Mouse (Mus musculus): Measurements from ENCODE around the gene Olfr15. TPM values are rescaled to one million over a fixed set of nuclear protein-coding genes. Genes with fewer than 3 reads are reported as not detected.
A peak's percentile ranks its signal among the peaks of the same experiment; 100 is the strongest.
"Not testable (repeated sequence)": the region's sequence is repeated elsewhere in the genome, so short reads cannot be mapped to it uniquely, and the experiment has no call there.

Olfr15 gene
- polyA plus RNA-seq, 1 experiment from 2014 or later = not detected

DNA sequence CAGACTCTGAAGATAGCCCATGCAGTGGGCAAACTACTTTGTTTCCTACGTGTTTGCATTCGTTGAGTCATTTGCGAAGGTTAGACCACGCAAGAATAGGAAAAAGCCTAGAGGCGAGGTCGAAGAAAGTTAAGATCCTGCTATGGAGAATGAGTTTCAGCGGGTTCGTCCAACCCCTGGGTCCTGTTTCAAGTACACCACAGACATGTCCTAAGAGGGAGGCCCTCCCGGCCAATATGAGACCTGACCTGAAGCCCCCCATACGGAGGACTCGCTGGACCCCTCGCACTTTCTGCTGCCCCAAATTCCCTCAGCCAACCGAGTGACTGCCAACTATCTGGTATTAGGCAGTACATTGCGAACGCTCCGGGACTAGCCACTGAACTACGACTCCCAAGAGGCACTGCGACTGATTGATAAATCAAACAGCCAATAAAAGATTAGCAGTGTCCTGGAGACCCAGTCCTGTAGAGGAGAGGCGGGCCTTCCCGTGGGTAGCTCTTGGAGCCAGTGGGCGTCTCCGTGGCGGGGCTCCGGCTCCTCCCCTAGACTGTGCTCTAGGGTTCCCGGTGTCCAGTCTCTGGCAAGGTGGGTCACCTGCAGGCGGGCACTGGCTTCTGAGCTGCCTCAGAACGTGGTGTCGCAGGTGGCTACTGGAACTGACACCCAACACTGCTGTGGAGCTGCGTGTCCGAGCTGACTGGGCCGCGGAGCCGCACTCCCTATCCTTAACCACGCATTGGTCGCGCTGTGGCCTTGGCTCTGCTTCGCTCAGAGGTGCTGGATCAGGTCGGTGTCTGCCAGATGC lies 16.2 kb downstream of the Olfr15 start, which contains the start of gene Zfp174:
Gene Zfp174, plus strand, starts transcription at position 558 of the 808 bp plus-strand sequence.
- H3K9me3 ChIP-seq = no peaks in the 10 kb centered on the region
- ATAC-seq = peak; percentile 100
- WGBS = 3% methylated on average over 38 of the region's 38 CpGs
- peak within 1 kb of the TSS; percentile 68 for H3K9ac ChIP-seq
- peak within 1 kb of the TSS; percentile 67 for H3K4me3 ChIP-seq (replicated peaks)
- H3K4me1 ChIP-seq (replicated peaks) = peaks cover 5% of the 10 kb centered on the region
- H3K36me3 ChIP-seq = no peaks in the 10 kb centered on the region
- H3K27me3 ChIP-seq (replicated peaks) = no peaks in the 10 kb centered on the region
- H3K27ac ChIP-seq = no peak within 1 kb of the TSS
- H3K4me2 ChIP-seq (replicated peaks) = peak within 1 kb of the TSS; percentile 77

DNA sequence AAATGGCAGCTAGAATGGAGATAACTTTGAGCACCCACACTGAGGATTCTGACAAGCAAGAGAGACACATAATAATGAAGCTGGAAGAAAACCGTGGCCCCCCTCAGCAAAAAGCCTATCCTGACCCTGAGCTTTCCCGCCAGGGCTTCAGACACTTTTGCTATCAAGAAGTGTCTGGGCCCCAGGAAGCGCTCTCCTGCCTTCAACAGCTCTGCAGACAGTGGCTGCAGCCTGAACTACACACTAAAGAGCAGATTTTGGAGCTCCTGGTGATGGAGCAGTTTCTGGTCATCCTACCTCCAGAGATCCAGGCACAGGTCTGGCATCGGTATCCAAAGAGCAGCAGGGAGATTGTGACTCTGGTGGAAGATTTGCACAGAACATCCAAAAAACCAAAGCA lies 17.2 kb downstream of the Olfr15 start:
- no peaks in the 10 kb centered on the region for H3K9me3 ChIP-seq
- H3K4me1 ChIP-seq (replicated peaks) = peaks cover 5% of the 10 kb centered on the region
- H3K4me2 ChIP-seq (replicated peaks) = peak overlapping the region; percentile 77
- no peak for ATAC-seq
- no peaks in the 10 kb centered on the region for H3K27me3 ChIP-seq (replicated peaks)
- H3K27ac ChIP-seq = no peak overlapping the region
- no peaks in the 10 kb centered on the region for H3K36me3 ChIP-seq
- WGBS = 66% methylated on average over 4 of the region's 4 CpGs
- H3K4me3 ChIP-seq (replicated peaks) = peak overlapping the region; percentile 67
- H3K9ac ChIP-seq = no peak overlapping the region

DNA sequence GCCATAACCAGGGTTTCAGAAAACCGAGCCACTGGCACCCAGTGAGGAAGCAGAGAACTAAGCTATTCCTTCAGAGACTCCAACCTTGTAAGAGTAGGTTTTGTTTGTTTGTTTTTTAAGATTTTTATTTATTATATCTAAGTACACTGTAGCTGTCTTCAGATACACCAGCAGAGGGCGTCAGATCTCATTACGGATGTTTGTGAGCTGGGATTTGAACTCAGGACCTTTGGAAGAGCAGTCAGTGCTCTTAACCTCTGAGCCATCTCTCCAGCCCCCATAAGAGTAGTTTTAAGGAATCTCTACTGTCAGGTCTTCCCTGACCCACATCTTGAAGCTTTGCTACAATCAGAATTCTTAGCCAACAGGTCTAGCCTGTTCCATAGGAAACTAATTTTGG lies 17.7 kb downstream of the Olfr15 start:
- H3K9me3 ChIP-seq = no peaks in the 10 kb centered on the region
- peaks cover 5% of the 10 kb centered on the region for H3K4me1 ChIP-seq (replicated peaks)
- WGBS = 75% methylated on average over 3 of the region's 3 CpGs
- no peak overlapping the region for H3K27ac ChIP-seq
- H3K36me3 ChIP-seq = no peaks in the 10 kb centered on the region
- no peaks in the 10 kb centered on the region for H3K27me3 ChIP-seq (replicated peaks)
- H3K4me2 ChIP-seq (replicated peaks) = no peak overlapping the region
- no peak overlapping the region for H3K4me3 ChIP-seq (replicated peaks)
- no peak for ATAC-seq
- no peak overlapping the region for H3K9ac ChIP-seq

DNA sequence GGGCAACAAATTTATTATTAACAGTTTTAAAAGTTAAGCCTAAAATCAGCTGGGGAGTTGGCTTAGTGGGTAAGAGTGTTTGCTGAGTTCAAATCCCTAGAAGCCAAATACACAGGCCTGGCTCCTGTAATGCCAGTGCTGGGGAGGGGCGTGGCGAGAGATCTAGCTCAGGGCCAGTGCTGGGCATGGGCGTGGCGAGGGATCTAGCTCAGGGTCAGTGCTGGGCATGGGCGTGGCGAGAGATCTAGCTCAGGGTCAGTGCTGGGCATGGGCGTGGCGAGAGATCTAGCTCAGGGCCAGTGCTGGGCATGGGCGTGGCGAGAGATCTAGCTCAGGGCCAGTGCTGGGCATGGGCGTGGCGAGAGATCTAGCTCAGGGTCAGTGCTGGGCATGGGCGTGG lies 20.6 kb downstream of the Olfr15 start:
- not testable (repeated sequence) for H3K27me3 ChIP-seq (replicated peaks); H3K4me2 ChIP-seq (replicated peaks); H3K4me1 ChIP-seq (replicated peaks); H3K4me3 ChIP-seq (replicated peaks); H3K27ac ChIP-seq; H3K9me3 ChIP-seq; H3K9ac ChIP-seq; ATAC-seq; H3K36me3 ChIP-seq
- 88% methylated on average over 13 of the region's 13 CpGs for WGBS

DNA sequence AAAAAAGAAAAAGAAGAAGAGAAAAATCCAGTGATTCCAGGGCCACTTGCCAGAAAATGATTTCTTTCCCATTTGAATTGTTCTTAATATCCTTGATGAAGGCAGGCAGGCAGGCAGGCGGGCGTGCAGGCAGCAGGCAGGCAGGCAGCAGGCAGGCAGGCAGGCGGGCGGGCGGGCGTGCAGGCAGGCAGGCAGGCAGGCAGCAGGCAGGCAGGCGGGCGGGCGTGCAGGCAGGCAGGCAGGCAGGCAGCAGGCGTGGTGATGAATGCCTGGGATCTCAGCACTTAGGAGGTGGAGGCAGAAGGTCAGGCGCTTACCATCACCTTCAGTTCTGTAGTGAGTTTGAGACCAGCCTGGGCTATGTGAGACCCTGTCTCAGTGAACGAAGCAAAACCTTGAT lies 21.9 kb downstream of the Olfr15 start:
- Histone ChIP-seq H3K9me3 (no peaks in the 10 kb centered on the region), H3K9ac (no peak overlapping the region), H3K36me3 (no peaks in the 10 kb centered on the region), H3K4me3 (replicated peaks) (no peak overlapping the region), H3K4me2 (replicated peaks) (no peak overlapping the region), H3K27ac (no peak overlapping the region), H3K27me3 (replicated peaks) (no peaks in the 10 kb centered on the region), H3K4me1 (replicated peaks) (peaks cover 5% of the 10 kb centered on the region)
- ATAC-seq = no peak
- WGBS = 37% methylated on average over 12 of the region's 12 CpGs

DNA sequence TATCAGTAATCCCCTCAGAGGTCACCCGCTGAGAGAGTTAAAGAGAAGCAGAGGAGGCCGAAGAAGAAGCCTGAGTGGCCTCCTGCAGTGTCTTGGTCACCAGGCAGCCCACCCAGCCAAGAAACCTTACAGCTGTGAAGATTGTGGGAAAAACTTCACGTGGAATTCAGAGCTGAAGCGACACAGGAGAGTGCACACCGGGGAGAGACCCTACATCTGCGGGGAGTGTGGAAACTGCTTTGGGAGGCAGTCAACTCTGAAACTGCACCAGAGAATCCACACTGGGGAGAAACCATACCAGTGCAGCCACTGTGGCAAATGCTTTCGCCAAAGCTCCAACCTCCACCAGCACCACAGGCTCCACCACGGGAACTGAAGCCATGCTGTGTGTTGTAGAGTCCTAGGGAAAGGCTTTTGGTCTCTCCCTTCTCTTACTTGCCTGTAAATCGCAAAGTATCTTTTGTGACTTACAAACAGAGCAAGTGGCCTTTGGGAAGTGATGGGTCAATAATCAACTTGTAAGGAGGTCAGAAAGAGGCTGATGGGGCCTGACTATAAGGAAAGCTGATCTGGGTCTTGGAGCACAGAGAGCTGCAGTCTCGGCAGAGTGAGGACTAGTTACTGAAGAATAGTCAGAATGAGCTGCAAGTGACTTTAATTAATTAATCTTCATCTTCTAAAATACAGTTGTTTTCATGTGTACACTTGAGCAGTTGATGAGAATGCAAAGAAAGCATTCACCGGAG lies 23.9 kb downstream of the Olfr15 start:
- WGBS = 70% methylated on average over 11 of the region's 11 CpGs

DNA sequence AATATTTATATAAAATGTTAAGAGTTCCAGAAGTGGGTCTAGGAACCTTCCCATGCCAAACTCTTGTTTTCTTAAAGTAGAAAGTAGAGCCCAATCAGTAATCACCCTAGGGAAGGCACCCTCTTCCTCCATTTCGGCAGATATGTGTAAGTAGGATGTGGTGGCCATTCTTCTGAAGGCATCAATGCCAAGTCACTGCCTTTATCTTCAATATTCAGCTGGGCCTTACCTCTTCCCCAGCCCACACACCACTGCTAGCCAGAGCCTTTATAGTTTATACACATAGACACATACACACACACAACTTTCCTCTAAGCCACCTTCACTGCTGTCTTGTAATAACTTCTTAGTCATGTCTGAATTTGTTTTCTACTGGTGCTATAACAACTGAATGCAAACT lies 25.1 kb downstream of the Olfr15 start:
- no peak overlapping the region for H3K27ac ChIP-seq
- H3K4me2 ChIP-seq (replicated peaks) = no peak overlapping the region
- ATAC-seq = no peak
- H3K9me3 ChIP-seq = no peaks in the 10 kb centered on the region
- no peaks in the 10 kb centered on the region for H3K4me1 ChIP-seq (replicated peaks)
- H3K9ac ChIP-seq = no peak overlapping the region
- WGBS = 82% methylated on average over 1 of the region's 1 CpGs
- H3K4me3 ChIP-seq (replicated peaks) = no peak overlapping the region
- no peaks in the 10 kb centered on the region for H3K27me3 ChIP-seq (replicated peaks)
- H3K36me3 ChIP-seq = 0 out of 2 replicates have a peak, but pooled peaks cover 3% of the 10 kb centered on the region

More for the DNA sequence above, 23.9 kb downstream of the Olfr15 start:
- H3K27ac ChIP-seq = no peak overlapping the region
- no peak overlapping the region for H3K9ac ChIP-seq
- no peaks in the 10 kb centered on the region for H3K9me3 ChIP-seq
- no peak for ATAC-seq
- no peak overlapping the region for H3K4me3 ChIP-seq (replicated peaks)
- H3K36me3 ChIP-seq = no peaks in the 10 kb centered on the region
- no peaks in the 10 kb centered on the region for H3K4me1 ChIP-seq (replicated peaks)
- no peaks in the 10 kb centered on the region for H3K27me3 ChIP-seq (replicated peaks)
- no peak overlapping the region for H3K4me2 ChIP-seq (replicated peaks)

DNA sequence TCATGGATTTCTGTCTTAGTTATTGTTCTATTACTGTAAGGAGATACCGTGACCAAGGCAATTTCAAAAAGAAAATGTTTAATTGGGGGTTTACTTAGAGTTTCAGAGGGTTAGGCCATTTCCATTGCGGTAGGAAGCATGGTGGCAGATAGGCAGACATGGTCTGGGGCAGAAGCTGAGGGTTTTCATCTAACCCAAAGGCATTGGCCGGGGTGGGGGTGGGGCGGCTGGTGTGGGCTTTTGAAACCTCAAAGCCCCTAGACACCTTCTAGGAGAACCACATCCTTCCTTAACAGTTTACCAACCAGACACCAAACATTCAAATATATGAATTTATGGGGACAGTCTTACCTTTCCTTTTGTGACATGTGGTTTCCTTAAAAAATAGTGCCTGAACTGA lies 28.6 kb downstream of the Olfr15 start:
- H3K27me3 ChIP-seq (replicated peaks) = no peaks in the 10 kb centered on the region
- H3K4me2 ChIP-seq (replicated peaks) = no peak overlapping the region
- ATAC-seq = no peak
- 93% methylated on average over 4 of the region's 4 CpGs for WGBS
- no peak overlapping the region for H3K9ac ChIP-seq
- H3K4me1 ChIP-seq (replicated peaks) = no peaks in the 10 kb centered on the region
- no peaks in the 10 kb centered on the region for H3K9me3 ChIP-seq
- H3K36me3 ChIP-seq = 0 out of 2 replicates have a peak, but pooled peaks cover 7% of the 10 kb centered on the region
- no peak overlapping the region for H3K27ac ChIP-seq
- H3K4me3 ChIP-seq (replicated peaks) = no peak overlapping the region

DNA sequence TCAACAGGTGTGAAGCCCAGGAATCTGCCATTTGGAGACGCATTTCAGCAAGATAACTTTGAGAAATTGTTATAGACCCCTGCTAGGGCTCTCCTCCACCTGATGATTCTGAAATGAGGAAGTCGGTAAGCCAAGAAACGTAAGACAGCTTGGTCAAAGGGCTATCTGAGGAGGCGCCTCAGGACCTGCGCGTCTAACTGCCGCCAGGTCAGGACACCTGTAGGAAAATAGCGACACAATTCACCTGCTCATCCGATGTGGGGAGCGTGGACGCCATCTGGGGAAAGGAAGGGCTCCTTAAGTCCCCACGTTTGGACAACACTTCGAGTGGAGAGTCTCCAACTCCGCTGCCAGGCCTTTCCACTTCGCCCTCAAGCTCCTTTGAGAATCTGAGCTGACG lies 41.1 kb downstream of the Olfr15 start:
- peak; percentile 63 for ATAC-seq
- H3K27me3 ChIP-seq (replicated peaks) = no peaks in the 10 kb centered on the region
- H3K4me2 ChIP-seq (replicated peaks) = peak overlapping the region; percentile 83
- H3K9ac ChIP-seq = peak overlapping the region; percentile 56
- WGBS = 2% methylated on average over 16 of the region's 16 CpGs
- peaks cover 7% of the 10 kb centered on the region for H3K4me1 ChIP-seq (replicated peaks)
- H3K4me3 ChIP-seq (replicated peaks) = peak overlapping the region; percentile 53
- H3K9me3 ChIP-seq = no peaks in the 10 kb centered on the region
- H3K27ac ChIP-seq = peak overlapping the region; percentile 57; the same call in 1 of the 2 replicates
- H3K36me3 ChIP-seq = 0 out of 2 replicates have a peak, but pooled peaks cover 6% of the 10 kb centered on the region

DNA sequence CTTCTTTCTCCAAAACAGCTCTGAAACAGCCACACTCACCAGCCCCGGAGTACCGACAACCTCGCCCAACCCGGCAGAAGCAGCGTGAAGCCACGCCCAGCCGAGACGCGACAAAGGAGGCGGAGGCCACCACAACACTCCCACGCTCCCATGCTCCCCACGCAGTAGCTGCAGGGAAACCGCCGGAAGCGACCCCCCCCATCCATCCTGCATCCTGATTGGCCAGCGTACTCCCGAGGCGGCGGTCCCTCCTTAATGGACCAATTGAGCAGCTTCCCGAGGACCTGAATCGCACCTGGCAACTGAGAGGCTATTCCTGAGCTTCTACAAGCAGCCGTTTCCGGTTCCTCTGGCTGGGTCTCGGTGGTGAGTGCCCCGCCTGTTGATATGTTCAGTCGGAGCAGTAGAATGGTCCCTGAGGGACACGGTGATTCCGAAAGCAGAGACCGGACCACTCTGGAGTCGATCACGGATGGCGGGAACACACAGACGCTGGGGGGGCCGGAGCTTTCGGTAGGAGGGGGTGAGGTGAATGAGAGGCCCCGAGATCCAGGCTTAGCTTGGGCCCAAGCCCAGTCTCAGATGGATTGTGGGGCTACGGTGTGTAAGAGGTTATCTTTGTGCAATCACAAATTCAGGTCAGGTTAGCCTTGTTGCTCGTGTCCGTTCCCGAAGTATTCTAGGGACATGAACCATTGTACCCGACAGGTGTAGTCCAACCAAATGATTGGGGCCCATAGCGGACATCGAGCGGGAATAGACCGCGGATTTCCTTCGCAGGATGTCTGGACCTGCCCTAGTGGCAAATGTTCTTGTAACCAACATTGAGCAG lies 41.8 kb downstream of the Olfr15 start, which contains the start of gene Naa60:
Gene Naa60, plus strand, starts transcription at position 160 of the 832 bp plus-strand sequence.
- Histone ChIP-seq H3K36me3 (0 out of 2 replicates have a peak, but pooled peaks cover 6% of the 10 kb centered on the region), H3K27me3 (replicated peaks) (no peaks in the 10 kb centered on the region), H3K4me1 (replicated peaks) (peaks cover 7% of the 10 kb centered on the region), H3K27ac (peak within 1 kb of the TSS; percentile 57; the same call in 1 of the 2 replicates), H3K4me2 (replicated peaks) (peak within 1 kb of the TSS; percentile 83), H3K9ac (peak within 1 kb of the TSS; percentile 56), H3K9me3 (no peaks in the 10 kb centered on the region), H3K4me3 (replicated peaks) (peak within 1 kb of the TSS; percentile 53)
- WGBS = 4% methylated on average over 47 of the region's 47 CpGs
- ATAC-seq = peak; percentile 100

DNA sequence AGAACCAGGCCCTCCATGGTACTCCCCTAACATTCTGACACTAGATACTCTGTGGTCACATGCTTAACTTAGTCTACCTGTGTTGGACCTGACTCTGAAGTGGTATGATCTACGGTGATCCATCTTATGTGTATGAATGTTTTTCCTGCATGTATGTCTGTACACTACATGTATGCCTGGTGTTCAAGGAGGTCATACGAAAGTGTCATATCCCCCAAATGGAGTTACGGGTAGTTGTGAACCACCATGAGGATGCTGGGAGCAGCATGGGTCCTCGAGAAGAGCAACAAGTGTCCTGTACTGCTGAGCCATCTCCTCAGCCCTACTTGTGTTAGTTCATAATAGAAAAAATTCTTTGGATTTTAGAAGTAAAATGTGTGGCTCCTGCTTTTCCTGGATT lies 45.7 kb downstream of the Olfr15 start:
- no peak overlapping the region for H3K27ac ChIP-seq
- 98% methylated on average over 4 of the region's 4 CpGs for WGBS
- peaks cover 7% of the 10 kb centered on the region for H3K4me1 ChIP-seq (replicated peaks)
- H3K9me3 ChIP-seq = no peaks in the 10 kb centered on the region
- H3K9ac ChIP-seq = no peak overlapping the region
- ATAC-seq = no peak
- no peak overlapping the region for H3K4me2 ChIP-seq (replicated peaks)
- H3K36me3 ChIP-seq = no peaks in the 10 kb centered on the region
- no peaks in the 10 kb centered on the region for H3K27me3 ChIP-seq (replicated peaks)
- no peak overlapping the region for H3K4me3 ChIP-seq (replicated peaks)

Measured in intestine, embryonic 15.5 days (tissue).